Mouse (Mus musculus) adrenal gland (tissue): Measurements from ENCODE around the gene Asprv1.

ENCODE experiments used
- intact Hi-C: fragments of 180-260 bp; cut with DNase I; formaldehyde crosslinking; loops from one replicate; pipeline ENCODE4 v1.15.1; 2025
- long read RNA-seq, 2 experiments: library from polyadenylated mRNA; unstranded; transcript quantifications; one replicate each; pipeline ENCODE4 v2.0.0; 2020; ENCODE audit warnings: borderline replicate concordance in 1 of 2; ENCODE audit not compliant: insufficient replicate concordance in 1 of 2

Asprv1 gene
- long read RNA-seq, experiment 1: 0 reads
- long read RNA-seq, experiment 2: 0 reads

- intact Hi-C loops: no loop called here
Measured at GRCm38 (mm10) chr6:86627946-86628345, at the start of gene Asprv1. Gene Asprv1 (plus strand): TSS chr6:86628164.

GRCm38 (mm10) chr6:86578396-86578795, 49.6 kb upstream of the Asprv1 start:
- intact Hi-C loops: no loop called here

- intact Hi-C loops: no loop called here
Measured at GRCm38 (mm10) chr6:86579066-86579784, 48.7 kb upstream of the Asprv1 start.

GRCm38 (mm10) chr6:86579926-86580325, 48.0 kb upstream of the Asprv1 start:
- intact Hi-C loops: no loop called here

- intact Hi-C loops: no loop called here
Measured at GRCm38 (mm10) chr6:86583141-86583540, 44.8 kb upstream of the Asprv1 start.

GRCm38 (mm10) chr6:86583601-86584215, 44.3 kb upstream of the Asprv1 start:
- intact Hi-C loops: no loop called here

GRCm38 (mm10) chr6:86584296-86585015, 43.5 kb upstream of the Asprv1 start:
- intact Hi-C loops: no loop called here

GRCm38 (mm10) chr6:86585070-86585600, 42.8 kb upstream of the Asprv1 start:
- intact Hi-C loops: no loop called here

GRCm38 (mm10) chr6:86586070-86586469, 41.9 kb upstream of the Asprv1 start:
- intact Hi-C loops: no loop called here

- intact Hi-C loops: no loop called here
Measured at GRCm38 (mm10) chr6:86588429-86588828, 39.5 kb upstream of the Asprv1 start.

GRCm38 (mm10) chr6:86593146-86593897, 34.6 kb upstream of the Asprv1 start:
- intact Hi-C loops: no loop called here

GRCm38 (mm10) chr6:86594636-86595035, 33.3 kb upstream of the Asprv1 start:
- intact Hi-C loops: loop anchor here (5.0 kb wide), 2 partner anchors 43 to 47 kb away; no protein-coding TSS in a partner anchor

GRCm38 (mm10) chr6:86595865-86596440, 32.0 kb upstream of the Asprv1 start:
- intact Hi-C loops: loop anchor here (5.0 kb wide), 2 partner anchors 41 to 49 kb away; no protein-coding TSS in a partner anchor

- intact Hi-C loops: loop anchor here (5.0 kb wide), 2 partner anchors 39 to 51 kb away; no protein-coding TSS in a partner anchor
Measured at GRCm38 (mm10) chr6:86598742-86599193, 29.2 kb upstream of the Asprv1 start.

GRCm38 (mm10) chr6:86599197-86599596, 28.8 kb upstream of the Asprv1 start:
- intact Hi-C loops: loop anchor here (5.0 kb wide), 2 partner anchors 38 to 52 kb away; no protein-coding TSS in a partner anchor

- intact Hi-C loops: loop anchor here (5.0 kb wide), 2 partner anchors 37 to 53 kb away; no protein-coding TSS in a partner anchor
Measured at GRCm38 (mm10) chr6:86599951-86600414, 28.0 kb upstream of the Asprv1 start.

- intact Hi-C loops: no loop called here
Measured at GRCm38 (mm10) chr6:86605260-86605659, 22.7 kb upstream of the Asprv1 start.

- intact Hi-C loops: no loop called here
Measured at GRCm38 (mm10) chr6:86606289-86606688, 21.7 kb upstream of the Asprv1 start.

GRCm38 (mm10) chr6:86607471-86607870, 20.5 kb upstream of the Asprv1 start:
- intact Hi-C loops: no loop called here

GRCm38 (mm10) chr6:86609235-86609634, 18.7 kb upstream of the Asprv1 start:
- intact Hi-C loops: no loop called here
